Mouse (Mus musculus) retina, adult 2 months (tissue): ENCODE measurements around the gene Ccdc93.

Experiments
- DNase-seq: peaks from one replicate; pipeline ENCODE4 v3.0.0-alpha.2; 2012; ENCODE audit warnings: low read depth, low spot score

Gene Ccdc93

DNA sequence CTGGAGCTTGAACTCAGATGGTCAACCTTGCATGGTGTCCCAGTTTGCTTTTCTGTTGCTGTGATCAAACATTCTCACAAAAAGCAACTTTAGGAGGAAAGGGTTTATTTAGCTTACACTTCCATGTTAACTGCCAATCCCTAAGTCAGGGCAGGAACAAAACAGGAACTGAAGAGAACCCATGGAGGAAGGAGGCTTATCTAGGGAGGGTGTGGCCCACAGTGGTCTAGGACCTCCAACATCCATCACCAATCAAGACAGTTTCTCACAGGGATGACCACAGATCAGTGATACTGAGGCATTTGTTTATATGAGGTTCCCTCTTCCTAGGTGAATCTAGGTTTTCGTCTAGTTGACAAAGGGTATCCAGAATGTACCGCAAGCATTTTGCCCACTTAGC, 81.1 kb downstream of the Ccdc93 start:
- DNase-seq = no peak

DNA sequence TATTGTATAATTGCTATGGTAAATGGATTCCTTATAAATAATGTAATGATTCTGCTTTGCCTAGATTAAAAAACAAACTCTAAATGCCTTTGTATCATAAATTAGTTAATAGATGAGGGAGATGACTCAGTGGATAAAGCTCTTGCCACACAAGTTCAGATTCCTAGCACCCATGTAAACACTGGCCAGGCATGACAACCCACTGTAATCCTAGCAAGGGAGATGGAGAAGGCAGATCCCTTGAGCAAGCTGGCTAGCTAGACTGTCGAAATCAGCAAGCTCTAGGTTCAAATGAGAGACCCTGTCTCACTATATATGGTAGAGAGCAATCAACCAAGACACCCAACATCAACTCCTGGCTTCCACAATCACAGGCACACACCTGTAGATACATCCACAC, 87.8 kb downstream of the Ccdc93 start:
- no peak for DNase-seq

DNA sequence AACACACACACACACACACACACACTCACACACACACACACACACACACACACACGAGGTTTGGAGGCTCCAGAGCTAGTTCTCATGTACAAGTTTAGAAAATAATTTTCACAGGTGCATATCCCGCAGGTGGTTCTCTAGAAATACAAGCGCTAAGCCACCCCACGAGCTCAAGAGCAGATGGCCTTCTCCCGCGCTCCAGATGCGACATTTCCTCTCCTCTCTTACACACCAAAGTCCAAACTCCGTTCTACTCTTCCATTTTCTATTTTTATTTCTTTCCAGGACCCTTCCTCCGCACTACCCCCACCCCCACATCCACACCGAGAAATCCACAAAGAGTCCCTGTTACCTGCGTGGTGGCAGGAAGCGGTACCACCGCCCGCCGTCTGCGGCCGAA, 96.2 kb downstream of the Ccdc93 start:
- no peak for DNase-seq

DNA sequence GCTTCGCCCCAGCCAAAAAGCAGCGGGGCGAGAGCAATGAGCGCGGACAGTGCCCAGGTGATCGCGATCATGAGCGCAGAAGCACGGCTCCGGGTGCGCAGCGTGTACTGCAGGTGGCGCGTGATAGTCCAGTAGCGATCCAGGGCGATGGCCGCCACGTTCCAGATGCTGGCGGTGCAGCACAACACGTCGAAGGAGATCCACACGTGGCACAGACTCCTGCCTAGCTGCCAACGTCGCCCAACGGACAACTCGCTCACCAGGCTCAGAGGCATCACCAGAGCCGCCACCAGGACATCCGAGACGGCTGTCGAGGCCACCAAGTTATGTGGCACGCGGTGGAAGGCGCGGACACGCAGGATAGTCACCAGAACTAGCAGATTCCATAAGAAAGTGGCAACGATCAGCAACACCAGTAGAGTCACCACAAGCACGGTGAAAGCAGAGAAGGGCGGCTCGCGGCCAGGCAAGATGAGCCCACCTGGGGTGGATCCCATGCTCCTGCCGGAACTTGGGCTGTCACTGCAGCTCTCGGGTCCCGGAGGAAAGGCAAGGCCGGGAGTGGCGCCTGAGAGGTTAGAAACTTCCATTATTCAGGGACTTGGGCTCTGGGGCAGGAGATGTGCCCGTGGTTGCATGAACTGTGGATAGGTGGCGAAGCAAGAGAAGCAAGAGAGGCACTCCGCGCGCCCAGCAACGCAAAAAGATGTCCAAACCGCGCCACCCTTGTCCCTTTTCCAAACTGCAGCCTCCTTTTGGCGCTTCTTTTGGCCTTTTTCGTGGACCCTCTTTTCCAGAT, 97.0 kb downstream of the Ccdc93 start:
- no peak for DNase-seq

DNA sequence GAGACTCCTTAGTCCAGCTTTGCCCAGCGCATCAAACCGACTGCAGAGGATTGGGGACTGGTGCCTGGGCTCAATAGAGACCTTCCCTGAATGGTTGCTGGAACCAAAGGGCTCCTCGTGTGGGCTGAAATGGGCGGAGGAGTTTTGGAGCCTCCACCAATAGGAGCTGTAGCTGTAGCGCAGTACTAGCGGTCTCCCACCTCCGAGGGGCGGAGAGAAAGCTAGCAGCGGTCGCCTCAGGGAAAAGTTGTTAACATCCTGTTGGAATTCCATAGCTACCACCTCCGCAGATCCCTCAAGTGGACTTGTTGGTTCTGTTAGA, 97.5 kb downstream of the Ccdc93 start, which contains the start of gene Htr5b:
Gene Htr5b (minus strand): TSS at position 67 of the 322 bp plus-strand sequence.
- no peak for DNase-seq

DNA sequence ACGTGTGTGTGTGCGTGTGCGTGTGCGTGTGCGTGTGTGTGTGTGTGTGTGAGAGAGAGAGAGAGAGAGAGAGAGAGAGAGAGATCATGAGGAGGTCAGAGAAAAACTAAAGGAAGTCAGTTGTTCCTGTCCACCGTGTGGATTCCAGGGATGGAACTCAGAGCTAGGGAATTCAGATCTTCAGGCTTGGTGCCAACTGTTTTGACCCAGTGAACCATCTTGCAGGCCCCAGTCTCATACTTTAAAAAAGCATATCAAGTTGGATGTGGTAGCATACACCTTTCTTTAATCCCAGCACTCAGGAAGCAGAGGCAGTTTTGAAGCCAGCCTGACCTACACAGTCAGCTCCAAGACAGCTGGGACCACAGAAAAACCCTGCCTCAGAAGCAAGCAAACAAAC, 98.4 kb downstream of the Ccdc93 start:
- DNase-seq = no peak

DNA sequence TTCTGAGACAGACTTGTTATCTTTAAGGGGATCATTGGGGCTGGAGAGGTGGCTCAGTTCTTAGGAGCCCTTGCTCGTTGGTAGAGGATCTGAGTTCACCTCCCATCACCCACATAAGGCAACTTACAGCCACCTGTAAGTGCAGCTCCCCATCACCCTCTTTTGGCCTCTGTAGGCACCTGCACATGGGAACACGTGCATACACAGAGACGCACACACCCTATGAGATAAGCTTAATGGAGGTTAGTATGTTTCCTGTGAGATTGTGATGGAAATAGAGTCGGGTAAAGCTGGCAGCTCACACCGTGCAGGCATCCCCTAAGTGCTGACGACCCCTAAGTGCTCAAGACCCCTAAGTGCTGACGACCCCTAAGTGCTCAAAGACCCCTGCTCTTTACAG, 100.6 kb downstream of the Ccdc93 start:
- DNase-seq = no peak

DNA sequence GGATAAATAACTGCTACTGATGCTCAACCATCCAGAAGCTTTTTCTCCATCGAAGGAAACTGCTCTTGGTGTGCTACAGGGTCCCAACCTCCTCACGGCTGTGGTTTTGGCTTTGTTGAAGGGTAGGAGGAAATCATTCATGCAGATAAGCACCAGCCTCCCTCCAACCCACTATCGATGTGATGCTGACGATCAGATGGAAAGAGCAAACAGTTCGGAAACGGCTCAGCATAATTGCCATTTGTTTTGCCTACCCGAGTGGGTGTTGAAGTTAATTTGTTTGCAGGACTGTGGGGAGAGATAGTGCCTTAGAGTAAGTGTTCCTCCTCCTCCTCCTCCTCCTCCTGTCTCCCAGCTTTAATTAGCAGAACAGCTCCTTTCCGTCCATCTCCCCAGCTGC, 109.5 kb downstream of the Ccdc93 start:
- DNase-seq = no peak

DNA sequence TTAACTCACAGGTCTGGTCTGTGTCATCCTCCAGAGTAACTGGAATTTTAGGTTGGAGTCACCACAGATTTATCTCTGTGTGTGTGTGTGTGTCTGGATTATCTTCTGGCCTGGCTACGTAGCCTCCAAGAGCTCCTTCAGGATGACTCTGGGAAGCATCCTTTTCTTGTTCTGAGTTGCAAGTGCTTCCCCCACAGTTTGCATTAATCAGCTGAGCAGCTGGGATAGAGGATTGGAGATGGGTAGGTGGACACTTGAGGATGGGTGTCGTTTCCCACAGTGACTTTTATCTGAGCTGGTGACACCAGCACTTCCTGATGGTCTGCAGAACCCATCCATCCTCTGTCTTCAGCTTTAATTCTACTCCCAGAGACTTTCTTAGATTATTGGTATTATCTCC, 116.0 kb downstream of the Ccdc93 start:
- no peak for DNase-seq

DNA sequence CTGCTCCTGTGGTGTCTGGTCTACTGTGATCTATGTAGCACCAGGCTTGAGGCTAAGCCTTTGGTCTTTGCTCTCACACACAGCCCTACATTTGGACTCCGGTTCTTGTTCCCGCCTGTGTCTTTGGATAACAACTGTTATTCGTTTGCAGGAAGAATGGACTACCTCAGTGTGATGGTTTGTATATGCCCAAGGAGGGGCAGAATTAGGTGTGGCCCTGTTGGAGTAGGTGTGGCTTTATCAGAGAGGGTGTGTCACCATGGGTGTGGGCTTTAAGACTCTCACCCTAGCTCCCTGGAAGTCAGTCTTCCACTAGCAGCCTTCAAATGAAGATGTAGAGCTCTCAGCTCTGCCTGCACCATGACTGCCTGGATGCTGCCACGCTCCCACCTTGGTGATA, 117.8 kb downstream of the Ccdc93 start:
- DNase-seq = no peak

DNA sequence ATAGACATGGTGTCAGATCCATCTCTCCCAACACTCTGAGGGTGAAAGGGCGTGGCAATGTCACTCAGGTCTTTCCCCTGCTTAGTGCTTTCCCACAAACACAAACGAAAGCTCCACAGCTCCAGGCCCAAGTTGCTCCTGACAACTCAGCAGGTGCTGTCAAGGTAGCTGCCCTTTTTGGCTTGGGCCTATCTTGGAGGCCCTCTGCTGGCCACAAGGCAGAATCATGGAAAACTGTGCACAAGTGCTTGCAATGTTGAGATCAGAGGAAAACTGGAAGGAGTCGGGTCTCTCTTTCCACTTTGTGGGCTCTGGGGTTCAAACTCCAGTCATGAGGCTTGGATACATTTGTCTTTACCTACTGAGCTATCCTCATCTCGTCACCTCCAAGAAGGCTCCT, 118.6 kb downstream of the Ccdc93 start:
- DNase-seq = no peak

DNA sequence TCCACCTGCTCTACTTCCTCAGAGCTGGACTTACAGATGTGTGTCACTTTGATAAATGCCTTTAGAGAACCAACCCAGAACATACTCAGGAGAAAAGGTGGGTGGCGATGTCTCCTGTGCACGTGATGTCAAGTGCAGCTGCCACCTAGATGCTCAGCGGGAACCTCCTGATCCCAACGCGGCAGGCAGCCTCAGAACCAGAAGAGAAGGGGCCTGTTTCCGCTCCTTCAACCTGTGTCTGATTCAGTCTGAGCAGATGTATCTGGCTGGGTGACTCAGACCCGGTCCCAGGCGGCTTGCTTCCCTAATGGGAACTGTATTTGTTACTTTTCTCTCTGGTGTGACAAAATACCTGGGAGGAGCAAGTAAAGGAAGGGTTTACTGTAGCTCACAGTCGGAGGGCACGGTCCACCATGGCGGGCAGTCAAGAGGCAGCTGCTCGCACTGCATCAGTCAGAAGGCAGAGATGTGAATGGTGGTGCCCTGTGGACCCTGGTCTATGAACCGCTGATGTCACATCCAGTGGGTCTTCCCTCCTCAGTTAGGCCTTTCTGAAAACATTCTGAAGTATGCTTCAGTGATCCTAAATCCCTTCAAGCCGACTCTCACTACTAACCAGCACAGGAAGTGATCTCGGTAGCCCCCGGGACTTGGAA, 120.1 kb downstream of the Ccdc93 start:
- no peak for DNase-seq

DNA sequence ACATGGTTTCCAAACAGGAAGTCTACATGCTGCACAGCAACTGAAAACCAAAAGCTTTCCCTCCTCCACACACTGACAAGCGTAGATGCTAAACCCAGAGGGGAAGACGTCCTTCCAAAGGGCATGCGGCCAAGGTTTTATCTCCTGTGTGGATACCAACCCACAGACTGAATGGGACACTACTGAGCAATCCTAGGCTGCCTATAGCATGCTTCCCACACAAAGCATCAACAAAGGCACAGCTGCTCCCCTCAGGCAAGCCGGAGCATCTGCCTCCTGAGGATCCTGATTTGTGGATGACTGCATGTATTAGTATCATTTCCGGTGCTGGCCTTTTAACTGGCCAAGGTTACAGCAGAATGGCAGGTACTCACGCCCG, 120.6 kb downstream of the Ccdc93 start:
- DNase-seq = no peak
